Mouse (Mus musculus): Measurements from ENCODE around the gene Olfr631.
"Not testable (repeated sequence)": the region's sequence is repeated elsewhere in the genome, so short reads cannot be mapped to it uniquely, and the experiment has no call there.

Gene Olfr631

DNA sequence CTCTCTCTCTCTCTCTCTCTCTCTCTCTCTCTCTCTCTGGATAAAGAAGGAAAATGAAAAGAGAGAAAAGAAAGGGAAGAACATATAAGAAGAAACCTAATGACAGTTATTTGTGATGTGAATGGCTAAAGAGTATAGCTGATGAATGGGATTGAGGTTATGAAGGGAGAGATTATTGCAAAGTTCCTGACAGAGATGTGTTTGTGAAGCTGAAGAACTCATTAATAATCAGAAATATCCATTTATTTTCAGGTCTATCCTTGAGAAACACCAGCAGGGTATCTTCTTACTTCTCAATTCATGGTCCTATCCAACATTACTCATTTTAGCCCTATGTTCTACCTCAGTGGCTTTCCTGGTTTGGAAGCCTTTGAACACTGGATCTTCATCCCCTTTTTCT, at the start of gene Olfr631:
TSS of gene Olfr631 (plus strand) at position 301 of the 400 bp plus-strand sequence.
- DNase-seq (ENCODE audit: low spot score in 2 of 2) = no peak

DNA sequence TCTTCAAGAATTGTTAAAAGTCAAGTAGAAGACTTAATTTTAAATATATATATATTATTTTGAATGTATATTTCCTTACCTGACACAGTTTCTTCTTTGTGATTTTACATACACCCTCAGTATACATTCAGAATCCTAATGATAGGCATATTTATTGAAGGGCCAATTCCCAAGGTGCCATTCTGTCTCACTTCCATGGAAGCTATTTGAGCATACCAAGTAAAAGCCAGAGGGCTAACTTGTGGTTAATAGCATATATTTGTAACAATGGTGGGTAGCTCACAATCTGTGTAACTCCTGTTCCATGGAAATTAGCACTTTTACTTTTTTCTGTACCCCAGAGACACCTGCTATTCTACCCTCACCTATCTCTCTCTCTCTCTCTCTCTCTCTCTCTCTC, 42.5 kb upstream of the Olfr631 start, which contains the start of gene Olfr66:
TSS of gene Olfr66 (minus strand) at position 101 of the 400 bp plus-strand sequence.
- no peak for DNase-seq (ENCODE audit: low spot score in 2 of 2)

DNA sequence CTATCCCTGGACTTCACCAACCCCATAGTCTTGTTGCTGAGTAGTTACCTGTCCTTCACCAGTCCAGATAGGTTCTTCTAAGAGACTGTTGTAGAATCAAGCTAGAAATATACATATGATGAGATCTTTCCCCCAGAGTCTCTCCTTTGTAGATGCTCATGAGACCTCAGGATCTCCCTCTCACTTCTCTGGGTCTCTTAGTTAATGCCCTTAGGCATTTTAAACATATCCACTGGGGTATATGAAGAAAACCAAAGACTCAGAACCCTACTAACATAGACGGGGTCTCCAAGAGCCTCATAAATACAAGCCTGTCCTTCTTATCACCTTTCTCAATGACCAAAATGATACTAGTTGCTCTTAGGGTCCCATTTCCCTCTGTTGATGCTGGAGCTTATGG, 34.2 kb upstream of the Olfr631 start, which contains the start of gene Olfr64:
TSS of gene Olfr64 (minus strand) at position 101 of the 400 bp plus-strand sequence.
- no peak for DNase-seq (ENCODE audit: low spot score in 2 of 2)

DNA sequence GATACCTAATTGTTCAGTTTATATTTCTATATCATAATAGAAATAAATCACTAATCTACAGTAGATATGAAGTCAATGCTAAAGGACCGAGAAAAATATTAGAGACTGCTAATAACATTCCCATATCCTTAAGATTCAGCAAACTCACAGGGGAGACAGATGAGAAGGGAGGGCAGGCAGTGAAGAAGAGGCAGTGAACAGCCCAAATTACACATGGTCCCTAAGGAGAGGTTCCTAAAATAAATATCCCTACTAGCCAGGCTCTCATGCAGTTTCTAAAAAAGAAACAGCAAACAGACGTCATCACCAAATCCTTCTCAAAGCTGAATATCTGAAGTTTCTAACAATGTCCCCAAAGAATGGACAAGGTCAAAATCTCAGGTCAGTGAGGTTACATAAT, 25.4 kb upstream of the Olfr631 start, which contains the start of gene Olfr65:
TSS of gene Olfr65 (plus strand) at position 301 of the 400 bp plus-strand sequence.
- no peak for DNase-seq (ENCODE audit: low spot score in 2 of 2)

DNA sequence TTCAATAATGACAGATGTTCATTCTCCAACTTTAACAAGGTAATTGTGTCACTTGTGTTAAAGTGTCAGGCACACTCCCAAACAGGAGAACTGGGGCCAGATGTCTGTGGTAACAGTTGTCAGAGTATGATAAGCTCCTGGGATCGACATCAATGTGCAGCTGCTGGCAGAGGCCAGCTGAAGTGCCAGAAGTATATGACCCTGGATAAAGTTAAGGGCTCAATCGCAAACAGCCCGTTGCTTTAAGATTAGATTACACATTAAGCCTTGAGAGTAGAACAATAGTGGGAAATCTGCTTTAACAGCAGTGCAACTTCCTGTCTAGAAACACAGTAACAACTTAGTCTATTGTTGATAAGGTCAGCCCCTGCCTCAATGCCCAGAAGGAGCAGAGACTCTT, 18.6 kb upstream of the Olfr631 start:
- no peak for DNase-seq (ENCODE audit: low spot score in 2 of 2)

DNA sequence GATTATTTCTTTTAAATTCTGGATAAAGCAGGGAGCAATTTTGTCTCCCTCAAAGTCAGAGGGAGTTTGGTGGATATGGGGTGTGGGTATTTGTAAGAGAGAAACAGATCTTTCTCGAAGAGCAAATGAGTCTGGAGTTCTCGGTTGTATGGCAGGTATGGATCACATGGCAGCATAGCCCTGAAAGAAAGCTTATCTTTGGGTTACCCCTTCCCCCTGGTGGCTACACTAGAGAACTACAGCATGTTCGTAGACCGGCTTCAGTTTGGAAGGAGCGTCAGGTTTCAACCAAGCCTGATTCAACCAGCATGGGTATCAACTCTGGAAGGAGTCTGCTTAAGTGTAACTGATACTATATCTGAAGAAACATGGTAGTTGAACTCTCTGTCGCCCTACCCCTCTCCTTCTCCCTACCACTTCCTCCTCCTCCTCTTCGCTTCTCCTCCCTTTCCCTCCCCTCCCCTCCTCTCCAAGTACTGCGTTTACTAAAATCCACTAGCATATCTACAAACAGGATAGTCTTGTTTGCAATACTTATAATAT, 15.6 kb upstream of the Olfr631 start:
- no peak for DNase-seq (ENCODE audit: low spot score in 2 of 2)

DNA sequence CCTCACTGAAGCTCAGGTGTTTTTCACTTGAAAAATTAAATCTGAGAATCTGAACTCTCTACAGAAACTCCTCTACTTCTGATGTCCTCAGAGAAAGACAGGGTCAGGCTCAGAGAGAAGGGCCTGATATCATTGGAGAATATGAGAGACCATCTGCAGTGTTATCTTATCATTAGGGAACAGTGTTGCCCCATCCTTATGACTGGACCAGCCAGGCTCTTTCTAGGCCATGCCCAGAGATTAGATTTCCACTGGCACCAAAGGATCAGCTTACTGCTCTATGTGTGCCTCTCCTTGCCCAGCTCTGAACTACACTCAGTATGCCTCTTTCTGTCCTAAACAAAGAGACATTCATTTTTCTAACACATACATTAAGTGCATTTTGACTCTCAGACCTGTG, 13.3 kb upstream of the Olfr631 start:
- DNase-seq (ENCODE audit: low spot score in 2 of 2) = no peak

DNA sequence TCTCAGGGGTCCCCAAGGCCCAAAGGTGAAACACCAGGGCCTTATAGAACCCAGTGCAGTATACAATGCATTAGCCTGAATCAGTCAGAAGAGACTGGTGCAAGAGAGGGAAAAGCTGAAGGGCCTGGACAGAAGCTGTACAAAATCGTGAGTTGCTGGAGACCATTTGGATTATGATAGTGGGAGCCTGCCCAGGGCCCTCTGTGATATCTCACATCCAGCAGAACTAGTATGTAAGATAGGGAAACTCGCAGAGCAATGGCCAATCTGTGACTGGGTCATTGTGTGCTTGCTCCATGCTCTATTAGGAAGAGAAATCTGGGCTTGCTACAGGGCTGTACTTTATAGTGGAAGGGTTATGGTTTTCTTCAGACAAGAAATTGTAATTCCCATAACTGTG, 5.6 kb downstream of the Olfr631 start, which contains the start of gene Olfr632:
TSS of gene Olfr632 (plus strand) at position 84 of the 400 bp plus-strand sequence.
- DNase-seq (ENCODE audit: low spot score in 2 of 2) = no peak

DNA sequence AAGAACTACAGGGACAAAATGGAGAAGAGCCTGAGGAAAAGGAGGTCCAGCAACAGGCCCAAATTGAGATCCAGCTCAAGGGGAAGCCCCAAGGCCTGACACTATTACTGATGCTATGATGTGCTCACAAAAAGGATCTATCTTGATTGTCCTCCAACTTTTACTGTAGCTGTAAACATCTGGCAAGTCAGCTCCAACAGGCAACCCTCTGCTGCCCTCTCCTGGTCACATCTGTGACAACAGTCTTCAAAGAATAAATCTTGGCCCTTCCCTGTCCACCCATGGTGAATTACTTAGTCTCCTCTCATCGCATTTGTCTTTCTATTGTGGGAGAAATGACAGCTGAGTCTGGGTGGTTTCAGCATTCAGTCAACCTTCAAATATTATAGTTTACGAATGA, 14.1 kb downstream of the Olfr631 start:
- peak; percentile 2 to 10 for DNase-seq (ENCODE audit: low spot score in 2 of 2)

DNA sequence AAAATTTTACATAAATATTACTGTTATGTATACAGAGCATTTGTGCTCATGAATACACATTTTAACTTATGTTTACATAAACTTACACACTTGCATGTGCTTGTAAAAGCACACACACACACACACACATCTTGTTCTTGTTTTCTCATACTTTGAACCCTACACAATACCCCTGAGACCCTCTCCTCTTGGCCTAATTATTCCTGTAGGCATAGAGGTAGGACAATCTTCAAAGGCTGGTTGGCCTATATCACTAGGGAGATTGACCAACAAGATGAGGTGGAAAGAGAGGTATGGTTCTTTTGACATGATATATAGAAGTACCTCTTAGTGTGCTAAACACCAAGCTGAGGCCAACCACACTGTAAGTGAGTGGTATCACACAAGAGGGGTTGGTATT, 15.5 kb downstream of the Olfr631 start, which contains the start of gene Olfr633:
TSS of gene Olfr633 (plus strand) at position 301 of the 400 bp plus-strand sequence.
- no peak for DNase-seq (ENCODE audit: low spot score in 2 of 2)

DNA sequence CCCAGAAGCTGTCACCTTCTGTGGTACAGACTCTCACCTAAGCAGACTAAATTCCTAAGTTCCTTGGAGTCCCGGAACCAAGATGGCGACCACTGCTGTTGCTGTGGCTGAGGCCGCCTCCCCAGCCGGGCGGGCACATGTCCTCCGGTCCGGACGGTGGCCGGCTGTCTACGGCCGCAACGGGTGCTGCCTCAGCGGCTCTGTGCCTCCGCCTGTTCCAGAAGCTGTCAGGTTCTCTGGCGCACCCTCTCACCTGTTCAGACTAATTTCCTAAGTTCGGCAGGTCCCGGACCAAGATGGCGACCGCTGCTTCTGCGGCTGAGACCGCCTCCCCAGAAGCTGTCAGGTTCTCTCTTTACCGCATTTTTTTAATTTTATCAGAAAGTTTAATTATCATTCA, 38.2 kb downstream of the Olfr631 start:
- not testable (repeated sequence) for DNase-seq (ENCODE audit: low spot score in 2 of 2)

DNA sequence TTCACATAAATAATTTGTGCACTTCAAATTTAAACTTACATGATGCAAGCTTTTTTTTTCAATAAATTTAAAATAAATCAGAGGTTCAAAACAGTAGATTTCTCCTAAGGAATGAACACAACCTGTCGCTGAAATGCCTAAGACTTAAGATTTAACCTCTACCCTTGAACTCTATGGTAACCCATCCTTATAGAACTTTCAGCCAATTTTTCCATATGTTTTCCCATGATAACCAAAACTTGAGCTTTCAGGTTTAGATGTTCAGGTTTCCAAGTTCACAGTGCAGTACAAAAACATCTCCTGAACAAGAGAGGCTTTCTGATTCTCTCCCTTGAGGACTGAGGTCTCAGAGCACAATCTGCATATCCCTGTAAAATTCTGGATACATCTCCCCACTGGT, 42.2 kb downstream of the Olfr631 start, which contains the start of gene Olfr635:
TSS of gene Olfr635 (plus strand) at position 301 of the 400 bp plus-strand sequence.
- DNase-seq (ENCODE audit: low spot score in 2 of 2) = no peak

DNA sequence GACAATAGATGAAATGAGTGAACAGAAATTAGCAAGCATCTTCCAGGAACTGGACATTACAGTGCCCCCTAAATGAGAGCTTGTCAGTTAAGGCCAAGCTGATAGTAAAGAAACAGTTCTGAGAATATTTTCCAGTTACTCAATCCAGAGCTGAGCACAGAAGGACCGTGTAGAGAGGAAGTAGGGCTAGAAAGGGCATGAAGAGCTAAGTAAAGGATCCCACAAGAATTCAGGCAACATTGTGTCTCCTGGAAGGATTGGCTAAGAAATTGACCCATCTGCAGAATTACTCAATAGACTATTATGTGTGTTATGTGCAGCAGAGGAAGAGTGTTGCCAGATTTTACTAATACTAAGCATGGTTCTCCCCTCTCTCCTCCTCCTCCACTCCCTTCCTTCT, 43.2 kb downstream of the Olfr631 start:
- DNase-seq (ENCODE audit: low spot score in 2 of 2) = no peak

Data from urinary bladder, postnatal 36 days (tissue).